Mouse (Mus musculus): ENCODE measurements around the gene Tll2. TPM values are rescaled to one million over a fixed set of nuclear protein-coding genes. Genes with fewer than 3 reads are reported as not detected.

Gene Tll2
- total RNA-seq, 2 experiments from 2014 or later = 0.24 TPM; not detected in 1

GRCm38 (mm10) chr19:41160388-41160787, 46.2 kb downstream of the Tll2 start:
- DNase-seq = peak; percentile 65

DNA sequence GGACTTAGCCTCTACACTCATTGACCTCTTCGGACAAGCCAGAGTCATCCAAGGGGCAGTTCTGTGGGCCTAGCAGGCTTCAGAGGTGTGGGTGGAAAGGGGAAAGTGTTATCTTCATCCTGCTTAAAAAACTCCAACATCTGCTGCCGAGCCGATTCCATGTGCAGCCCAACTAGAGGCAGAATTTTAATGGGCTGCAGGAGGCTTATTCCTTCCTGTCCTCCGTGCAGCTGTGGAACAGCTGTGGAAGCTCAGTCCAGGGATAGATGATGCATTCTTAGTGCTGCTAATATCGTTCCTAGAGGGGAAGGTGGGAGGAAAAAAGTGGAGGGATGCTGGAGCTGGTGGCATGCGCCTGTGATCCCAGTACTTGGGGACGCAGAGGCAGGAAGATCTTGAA, 52.0 kb downstream of the Tll2 start:
- no peak for DNase-seq

GRCm38 (mm10) chr19:41152462-41152861, 54.2 kb downstream of the Tll2 start:
- DNase-seq = peak; percentile 30

- no peak for DNase-seq
These were observed 54.6 kb downstream of the Tll2 start for GRCm38 (mm10) chr19:41152016-41152370.

- DNase-seq = no peak
These were observed 55.2 kb downstream of the Tll2 start for GRCm38 (mm10) chr19:41151321-41152015.

GRCm38 (mm10) chr19:41140961-41141360, 65.7 kb downstream of the Tll2 start:
- no peak for DNase-seq

DNA sequence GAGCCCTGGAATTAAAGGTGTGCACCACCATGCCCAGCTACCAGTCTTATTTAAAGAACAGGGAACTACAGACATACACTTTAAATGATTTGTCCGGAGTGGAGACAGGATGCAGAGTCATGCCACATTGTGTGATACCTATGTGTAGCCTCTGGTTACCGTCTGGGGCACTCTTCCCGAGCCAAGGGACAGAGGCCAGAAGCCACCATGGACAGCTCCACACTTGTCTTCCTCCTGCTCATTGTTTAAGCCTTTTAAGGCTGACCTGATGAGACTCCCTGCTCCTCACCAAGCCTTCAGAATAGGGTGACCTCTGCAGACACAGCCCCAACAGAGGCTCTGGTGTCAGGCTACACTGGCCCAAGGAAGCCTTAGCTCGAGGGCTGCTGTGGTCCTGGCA, 67.0 kb downstream of the Tll2 start:
- no peak for DNase-seq

GRCm38 (mm10) chr19:41123009-41123408, 83.6 kb downstream of the Tll2 start:
- DNase-seq = no peak

DNA sequence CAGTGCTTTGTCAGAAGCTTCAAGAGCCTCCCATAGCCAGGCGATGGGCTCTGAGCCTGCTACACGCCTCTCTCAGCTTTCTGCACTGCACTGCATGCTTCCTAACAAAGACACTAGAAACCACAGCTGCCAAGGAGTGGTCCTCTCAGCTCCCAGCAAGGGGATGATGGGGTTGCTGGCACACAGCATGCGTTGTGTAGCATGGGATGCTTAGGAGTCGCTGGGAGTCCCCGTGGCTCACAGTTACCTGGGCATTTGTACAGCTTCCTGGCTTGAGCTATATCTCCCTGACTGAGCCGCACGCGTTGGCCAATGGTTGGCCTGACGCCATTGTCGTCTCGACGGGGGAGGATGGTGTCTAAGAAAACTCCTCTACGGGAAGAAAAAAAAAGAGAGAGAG, 86.7 kb downstream of the Tll2 start:
- DNase-seq = no peak

GRCm38 (mm10) chr19:41118346-41118745, 88.3 kb downstream of the Tll2 start:
- no peak for DNase-seq

- DNase-seq = no peak
These were observed 89.3 kb downstream of the Tll2 start for GRCm38 (mm10) chr19:41117334-41117733.

- DNase-seq = no peak
These were observed 92.0 kb downstream of the Tll2 start for GRCm38 (mm10) chr19:41114611-41115010.

GRCm38 (mm10) chr19:41113911-41114531, 92.6 kb downstream of the Tll2 start:
- no peak for DNase-seq

GRCm38 (mm10) chr19:41112609-41113008, 94.0 kb downstream of the Tll2 start:
- DNase-seq = no peak

DNA sequence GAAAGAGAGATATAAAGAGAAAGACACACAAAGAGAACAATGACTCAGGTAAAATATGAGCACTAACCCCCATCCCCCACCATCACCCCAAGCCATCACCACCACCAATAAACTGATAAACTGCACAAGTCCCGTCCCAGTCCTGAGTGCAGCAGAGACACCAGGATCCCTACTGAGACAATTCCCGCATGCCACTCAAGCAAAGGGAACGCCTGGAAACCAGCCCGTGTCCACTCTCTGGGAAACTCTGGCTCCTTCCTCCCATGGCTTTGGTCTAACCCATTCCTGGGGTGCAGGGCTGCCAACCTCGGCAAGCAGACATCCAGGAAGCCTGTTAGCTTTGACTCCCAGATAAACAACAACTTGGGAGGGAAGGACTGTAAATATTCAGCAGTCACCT, 96.6 kb downstream of the Tll2 start:
- no peak for DNase-seq

- DNase-seq = peak; percentile 20
These were observed 97.1 kb downstream of the Tll2 start for GRCm38 (mm10) chr19:41109496-41109895.

- no peak for DNase-seq
These were observed 98.0 kb downstream of the Tll2 start for GRCm38 (mm10) chr19:41108666-41109065.

DNA sequence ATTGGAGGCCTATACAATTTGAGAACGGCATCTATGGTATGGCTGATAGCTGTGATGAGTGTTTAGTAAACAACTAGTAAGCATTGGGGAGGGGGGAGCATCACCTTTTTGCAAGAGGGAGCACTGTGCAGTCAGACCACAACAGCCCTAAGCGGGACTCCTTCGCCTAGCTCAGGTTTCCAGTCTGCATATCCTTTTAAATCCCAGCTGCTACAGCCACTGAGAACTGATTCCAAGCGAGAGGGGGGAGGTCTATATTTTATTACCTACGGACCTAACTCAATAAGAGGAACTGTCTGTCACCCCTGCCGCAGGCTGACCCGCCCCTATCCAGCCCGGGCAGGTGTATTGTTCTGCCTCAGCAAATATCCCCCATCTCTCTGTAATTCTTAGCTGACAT, 99.1 kb downstream of the Tll2 start:
- DNase-seq = no peak

- no peak for DNase-seq
These were observed 101.7 kb downstream of the Tll2 start for GRCm38 (mm10) chr19:41104922-41105321.

GRCm38 (mm10) chr19:41101390-41101789, 105.2 kb downstream of the Tll2 start:
- peak; percentile 88 for DNase-seq

DNA sequence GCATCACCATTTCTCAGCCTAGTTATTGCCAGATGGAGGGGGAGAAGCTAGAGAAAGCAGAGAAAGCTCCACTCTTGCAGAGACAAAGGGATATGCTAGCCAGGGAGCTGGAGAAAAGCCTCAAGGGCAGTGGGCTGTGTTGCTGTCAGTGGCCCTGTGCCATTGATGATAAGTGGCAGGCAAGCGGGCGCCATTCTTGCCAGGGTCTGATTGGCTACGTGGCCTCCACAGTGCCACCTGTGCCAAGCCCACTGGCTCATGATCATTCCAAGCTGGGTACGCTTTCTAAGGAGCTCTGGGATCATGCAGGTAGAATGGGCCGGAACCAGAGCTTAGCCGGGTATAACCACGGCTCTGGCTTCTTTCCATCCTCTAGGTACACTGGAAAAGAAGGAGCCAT, 105.8 kb downstream of the Tll2 start:
- DNase-seq = no peak

DNA sequence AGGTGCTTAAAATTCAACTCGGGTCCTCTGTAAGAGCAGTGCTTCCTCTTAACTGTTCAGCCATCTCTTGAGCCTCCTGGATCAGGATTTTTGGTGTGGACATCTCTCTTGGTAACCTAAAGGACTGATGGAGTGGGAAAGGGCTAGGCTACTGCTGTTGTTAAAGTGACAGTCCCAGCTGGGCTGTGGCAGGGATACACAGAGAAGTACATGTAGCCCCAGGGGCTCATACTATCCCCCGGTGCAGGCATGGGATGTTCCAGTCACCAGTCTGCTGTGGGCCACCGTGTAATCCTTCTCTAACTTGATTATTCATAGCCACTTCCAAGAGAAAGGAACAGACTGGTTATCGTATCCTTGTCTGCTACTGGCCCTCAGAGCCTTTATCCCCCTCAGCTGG, 109.6 kb downstream of the Tll2 start:
- DNase-seq = no peak

DNA sequence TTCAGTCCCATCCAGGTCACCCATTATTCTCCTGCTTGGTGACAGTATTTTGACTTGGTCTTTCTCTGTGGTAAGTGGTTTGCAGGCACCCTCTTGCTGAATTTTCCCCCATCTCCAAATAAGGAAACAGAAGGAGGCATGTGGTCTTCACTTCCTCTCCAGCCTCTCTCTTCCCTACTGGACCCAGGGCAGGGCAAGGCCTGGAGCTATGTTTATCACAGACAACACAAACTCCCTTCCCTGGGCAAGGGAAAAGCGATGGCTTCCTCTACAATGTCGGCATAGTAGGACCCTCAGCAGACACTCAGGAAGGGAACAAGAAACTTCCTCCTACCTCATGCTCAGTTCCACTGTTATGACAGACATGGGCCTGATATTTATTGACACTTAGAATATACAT, 114.7 kb downstream of the Tll2 start:
- no peak for DNase-seq

GRCm38 (mm10) chr19:41089833-41090232, 116.8 kb downstream of the Tll2 start:
- no peak for DNase-seq

Measured in gastrocnemius, postnatal 25 days (tissue).